Mouse (Mus musculus) heart, postnatal 0 days (tissue): ENCODE results near the gene Cxcl12. TPM values are rescaled to one million over a fixed set of nuclear protein-coding genes. Genes with fewer than 3 reads are reported as not detected.

Experiments used
- ATAC-seq: fragments of 200-750 bp; cut with Nextera tagmentation; 2 replicates; pipeline ENCODE4 v1.8.0; 2017; ENCODE audit warnings: low read depth, moderate number of reproducible peaks, moderate library complexity; ENCODE audit not compliant: insufficient read depth
- DNase-seq: peaks from one replicate; pipeline ENCODE4 v3.0.0-alpha.2; 2016; ENCODE audit warnings: low spot score
- H3K27ac ChIP-seq: fragments of 300-500 bp; sonication (generic); 2 replicates; pipeline ENCODE4 v1.5.1; 2014; ENCODE audit warnings: low read depth, mild to moderate bottlenecking
- H3K27me3 ChIP-seq: fragments of 300-500 bp; sonication (generic); 2 replicates; pipeline ENCODE4 v1.6.1; 2014; ENCODE audit warnings: low read length, mixed read lengths; ENCODE audit not compliant: control insufficient read depth, insufficient read depth
- H3K36me3 ChIP-seq: fragments of 300-500 bp; sonication (generic); replicated peaks from 2 replicates; pipeline ENCODE4 v1.6.1; 2014; ENCODE audit warnings: low read length, mixed read lengths; ENCODE audit not compliant: control insufficient read depth, insufficient read depth
- H3K4me1 ChIP-seq: fragments of 300-500 bp; sonication (generic); 2 replicates; pipeline ENCODE4 v1.6.1; 2014; ENCODE audit warnings: antibody characterized with exemption; ENCODE audit not compliant: control insufficient read depth, insufficient read depth
- H3K4me2 ChIP-seq: fragments of 300-500 bp; sonication (generic); 2 replicates; pipeline ENCODE4 v1.6.1; 2014; ENCODE audit warnings: low read depth, mild to moderate bottlenecking, low read length, moderate library complexity
- H3K4me3 ChIP-seq: fragments of 300-500 bp; sonication (generic); 2 replicates; pipeline ENCODE4 v1.5.1; 2014; ENCODE audit warnings: low read depth, low read length
- H3K9ac ChIP-seq: fragments of 300-500 bp; sonication (generic); replicated peaks from 2 replicates; pipeline ENCODE4 v1.6.1; 2014; ENCODE audit warnings: low read depth, low read length, mixed read lengths
- H3K9me3 ChIP-seq: fragments of 300-500 bp; sonication (generic); replicated peaks from 2 replicates; pipeline ENCODE4 v1.6.1; 2016; ENCODE audit warnings: low read length; ENCODE audit not compliant: control insufficient read depth
- CTCF ChIP-seq: IDR thresholded peaks from 2 replicates; pipeline ENCODE4 v1.5.1; 2016; ENCODE audit warnings: antibody characterized with exemption, control low read depth, low read depth
- EP300 ChIP-seq: IDR thresholded peaks from 2 replicates; pipeline ENCODE4 v1.6.1; 2016; ENCODE audit warnings: antibody characterized with exemption, low read depth
- WGBS: fragments of 180-500 bp; shearing (Covaris S2); extraction: QIAGEN DNeasy Blood & Tissue Kit; methylation state at CpG from one replicate; pipeline ENCODE4 v1.1.7; 2014; 5-methylcytosine and 5-hydroxymethylcytosine counted together
- polyA plus RNA-seq: library from polyadenylated mRNA; unstranded; fragments of >200 nt; fragmentation: Nextera tagmentation; extraction: Ambion mirVana; gene quantifications from 2 replicates; pipeline ENCODE4 v1.2.1, GENCODE M21; 2015
- total RNA-seq: library from RNA; depleted of rRNA; stranded (reverse); fragments of >200 nt; gene quantifications from 2 replicates; pipeline ENCODE4 v1.2.3, GENCODE M21; 2014; ENCODE audit warnings: low replicate concordance

The Cxcl12 gene
- total and polyA plus RNA-seq, 2 experiments from 2014 or later, result 48.0 to 52.7 TPM

GRCm38 (mm10) chr6:117214506-117214905 lies 46.2 kb downstream of the Cxcl12 start:
- no peak for DNase-seq
- H3K27me3 ChIP-seq, result no peaks in the 10 kb centered on the region
- H3K27ac ChIP-seq, result no peak overlapping the region
- TF ChIP-seq CTCF (no peak), EP300 (no peak)
- 88% methylated on average over 5 of the region's 5 CpGs for WGBS
- H3K36me3 ChIP-seq, result no peaks in the 10 kb centered on the region
- H3K9me3 ChIP-seq, result no peaks in the 10 kb centered on the region
- H3K4me2 ChIP-seq, result no peak overlapping the region
- peaks cover 8% of the 10 kb centered on the region; the same call in 1 of the 2 replicates for H3K4me1 ChIP-seq
- no peak for ATAC-seq
- no peak overlapping the region for H3K4me3 ChIP-seq
- H3K9ac ChIP-seq, result no peak overlapping the region

- WGBS, result 81% methylated on average over 9 of the region's 9 CpGs
- no peak for DNase-seq
- Histone ChIP-seq H3K9me3 (no peaks in the 10 kb centered on the region), H3K9ac (no peak overlapping the region), H3K27me3 (no peaks in the 10 kb centered on the region), H3K4me1 (no peaks in the 10 kb centered on the region), H3K4me3 (no peak overlapping the region), H3K27ac (no peak overlapping the region), H3K36me3 (no peaks in the 10 kb centered on the region), H3K4me2 (no peak overlapping the region)
- no peak for ATAC-seq
- no peak for TF ChIP-seq EP300
- no peak for TF ChIP-seq CTCF
Observed at GRCm38 (mm10) chr6:117218442-117219299, 50.3 kb downstream of the Cxcl12 start.

DNA sequence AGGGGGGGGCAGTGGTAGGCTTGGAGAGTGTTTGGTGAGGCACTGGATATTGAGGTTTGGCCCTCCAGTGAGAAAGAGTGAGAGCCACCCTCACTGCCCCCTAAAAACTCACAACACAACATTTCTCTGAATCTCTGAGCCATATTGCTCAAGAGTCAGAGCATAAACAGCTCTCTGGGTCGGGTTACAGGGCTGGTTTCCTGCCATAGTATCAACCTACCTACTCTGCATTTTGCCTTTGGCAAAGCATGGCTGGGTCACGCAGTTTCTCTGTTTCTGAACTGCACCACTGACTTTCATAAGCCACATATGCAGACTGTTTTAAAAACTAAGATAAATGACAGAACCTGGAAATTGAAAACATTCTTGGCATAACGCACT lies 51.0 kb downstream of the Cxcl12 start:
- DNase-seq (no peak), ATAC-seq (no peak)
- no peak overlapping the region for H3K27ac ChIP-seq
- no peaks in the 10 kb centered on the region for H3K4me1 ChIP-seq
- 61% methylated on average over 3 of the region's 3 CpGs for WGBS
- no peak overlapping the region for H3K4me3 ChIP-seq
- no peaks in the 10 kb centered on the region for H3K9me3 ChIP-seq
- H3K4me2 ChIP-seq, result no peak overlapping the region
- H3K27me3 ChIP-seq, result no peaks in the 10 kb centered on the region
- TF ChIP-seq CTCF, result no peak
- TF ChIP-seq EP300, result no peak
- H3K36me3 ChIP-seq, result no peaks in the 10 kb centered on the region
- no peak overlapping the region for H3K9ac ChIP-seq

DNA sequence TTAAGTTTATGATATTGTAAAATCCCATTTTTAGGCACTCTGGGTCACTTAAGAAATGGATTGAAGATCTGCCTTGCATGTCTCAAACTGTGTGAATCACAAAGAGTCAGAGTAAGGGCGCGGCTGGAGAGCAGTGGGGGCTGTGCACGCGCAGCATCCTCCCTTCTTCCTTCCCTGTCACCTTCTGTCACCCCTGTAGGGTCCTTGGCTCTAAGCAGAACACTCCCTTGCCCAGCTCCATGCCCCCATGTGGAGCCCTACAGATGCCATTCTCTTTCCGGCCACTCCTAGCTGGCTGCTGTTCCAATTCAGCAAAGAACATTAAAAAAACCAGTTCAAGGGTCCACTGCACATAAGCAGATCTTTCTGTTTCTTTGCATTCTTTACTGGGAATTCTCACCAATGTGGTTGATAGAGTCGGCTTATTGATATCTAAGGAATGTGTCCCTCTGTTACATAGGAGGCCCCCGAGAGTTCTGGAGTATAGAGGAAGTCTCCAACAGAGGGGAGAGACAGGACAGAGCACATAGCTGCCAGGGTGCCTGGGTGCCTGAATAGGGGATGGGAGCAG lies 51.7 kb downstream of the Cxcl12 start:
- no peak for DNase-seq
- Histone ChIP-seq H3K9me3 (no peaks in the 10 kb centered on the region), H3K9ac (no peak overlapping the region), H3K4me1 (no peaks in the 10 kb centered on the region), H3K4me3 (no peak overlapping the region), H3K27me3 (no peaks in the 10 kb centered on the region), H3K36me3 (no peaks in the 10 kb centered on the region), H3K27ac (no peak overlapping the region), H3K4me2 (no peak overlapping the region)
- TF ChIP-seq EP300 (no peak), CTCF (no peak)
- ATAC-seq, result no peak
- 69% methylated on average over 7 of the region's 7 CpGs for WGBS

DNA sequence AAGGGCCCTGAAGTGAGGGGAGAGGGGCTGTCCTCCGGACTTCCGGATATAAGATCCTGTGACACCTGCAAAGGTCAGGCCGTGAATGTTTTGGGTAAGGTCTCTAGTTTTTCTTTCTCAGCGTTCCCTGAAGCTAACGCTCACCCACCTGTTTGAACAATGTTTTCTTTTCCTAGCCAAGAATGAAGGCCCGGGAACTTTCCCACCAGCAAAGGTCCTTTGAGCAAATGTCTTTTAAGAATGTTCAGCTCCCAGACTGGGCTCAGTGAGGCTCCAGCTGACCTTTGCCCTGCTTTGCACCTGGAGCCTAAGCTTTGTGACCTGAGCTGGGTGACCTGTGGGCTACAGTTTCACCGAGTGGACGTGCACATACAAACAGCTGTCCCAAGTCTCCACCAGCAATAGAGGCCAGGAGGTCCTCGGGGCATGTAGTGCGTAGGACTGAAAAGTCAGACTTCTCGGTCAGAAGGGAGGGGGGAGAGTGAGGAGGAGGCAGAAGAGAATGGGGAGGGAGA lies 52.6 kb downstream of the Cxcl12 start:
- Histone ChIP-seq H3K4me2 (no peak overlapping the region), H3K4me1 (no peaks in the 10 kb centered on the region), H3K4me3 (no peak overlapping the region), H3K36me3 (no peaks in the 10 kb centered on the region), H3K27me3 (no peaks in the 10 kb centered on the region), H3K9me3 (no peaks in the 10 kb centered on the region), H3K9ac (no peak overlapping the region), H3K27ac (no peak overlapping the region)
- DNase-seq (no peak), ATAC-seq (no peak)
- TF ChIP-seq CTCF (no peak), EP300 (no peak)
- WGBS, result 86% methylated on average over 11 of the region's 11 CpGs
